Mouse (Mus musculus) heart, adult 2 months (tissue): Measurements from ENCODE around the gene 1700122O11Rik.

Experiments
- CTCF ChIP-seq: fragments of 200-600 bp; IDR thresholded peaks from 2 replicates; pipeline ENCODE4 v1.8.1; 2022; ENCODE audit warnings: antibody characterized with exemption, mild to moderate bottlenecking, moderate library complexity
- POLR2A ChIP-seq: fragments of 200-500 bp; IDR thresholded peaks from 2 replicates; pipeline ENCODE4 v1.6.1; 2011; ENCODE audit warnings: mild to moderate bottlenecking, low read depth, low read length, control low read depth; ENCODE audit not compliant: insufficient read depth

DNA sequence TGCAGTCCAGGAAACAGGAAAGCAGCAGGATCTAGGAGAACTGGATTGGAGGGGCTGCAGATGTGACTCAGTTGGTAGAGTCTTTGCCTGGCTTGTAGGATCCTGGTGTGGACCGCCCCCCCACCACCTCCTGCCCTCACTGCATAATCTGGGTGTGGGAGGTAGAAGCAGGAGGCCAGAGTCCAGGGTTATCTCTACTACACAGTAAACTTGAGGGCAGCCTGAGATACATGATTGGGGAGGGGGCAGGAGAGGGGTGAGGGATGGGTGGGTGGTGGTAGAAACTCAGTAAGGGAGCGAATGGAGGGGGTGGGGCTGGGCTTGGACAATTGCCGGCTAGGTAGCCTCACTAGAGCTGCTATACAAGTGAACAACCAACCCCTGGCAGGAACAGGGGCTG is 38.3 kb downstream of the 1700122O11Rik start:
- no peak for TF ChIP-seq CTCF
- TF ChIP-seq POLR2A, result no peak
